Mouse (Mus musculus) midbrain, embryonic 14.5 days (tissue): ENCODE measurements around the gene Folr1. TPM values are rescaled to one million over a fixed set of nuclear protein-coding genes. Genes with fewer than 3 reads are reported as not detected.

Experiments
- ATAC-seq: fragments of 200-750 bp; cut with Nextera tagmentation; 2 replicates; pipeline ENCODE4 v1.8.0; 2017; ENCODE audit warnings: moderate number of reproducible peaks, moderate library complexity; ENCODE audit not compliant: low FRiP score, low TSS enrichment
- DNase-seq: peaks from one replicate; pipeline ENCODE4 v3.0.0-alpha.2; 2015
- H3K27ac ChIP-seq: fragments of 300-500 bp; sonication (generic); replicated peaks from 2 replicates; pipeline ENCODE4 v1.5.1; 2014; ENCODE audit warnings: mild to moderate bottlenecking, low read depth, low read length, moderate library complexity
- H3K27me3 ChIP-seq: fragments of 300-500 bp; sonication (generic); 2 replicates; pipeline ENCODE4 v1.6.1; 2014; ENCODE audit warnings: low read length, control low read depth, mixed read lengths; ENCODE audit not compliant: control insufficient read depth, insufficient read depth
- H3K36me3 ChIP-seq: fragments of 300-500 bp; sonication (generic); 2 replicates; pipeline ENCODE4 v1.6.1; 2014; ENCODE audit warnings: low read length, control low read depth; ENCODE audit not compliant: control insufficient read depth, insufficient read depth
- H3K4me1 ChIP-seq: fragments of 300-500 bp; sonication (generic); 2 replicates; pipeline ENCODE4 v1.6.1; 2014; ENCODE audit warnings: mild to moderate bottlenecking, antibody characterized with exemption, low read length, control low read depth; ENCODE audit not compliant: control insufficient read depth, insufficient read depth
- H3K4me2 ChIP-seq: fragments of 300-500 bp; sonication (generic); 2 replicates; pipeline ENCODE4 v1.6.1; 2014; ENCODE audit warnings: mild to moderate bottlenecking, low read length, moderate library complexity
- H3K4me3 ChIP-seq: fragments of 300-500 bp; sonication (generic); replicated peaks from 2 replicates; pipeline ENCODE4 v1.5.1; 2014; ENCODE audit warnings: low read depth, low read length
- H3K9ac ChIP-seq: fragments of 300-500 bp; sonication (generic); replicated peaks from 2 replicates; pipeline ENCODE4 v1.6.1; 2014; ENCODE audit warnings: mild to moderate bottlenecking, low read length, moderate library complexity
- H3K9me3 ChIP-seq: fragments of 300-500 bp; sonication (generic); 2 replicates; pipeline ENCODE4 v1.6.1; 2016; ENCODE audit warnings: low read length, control low read depth, mixed read lengths; ENCODE audit not compliant: control insufficient read depth
- WGBS: fragments of 180-500 bp; shearing (Covaris S2); extraction: QIAGEN DNeasy Blood & Tissue Kit; methylation state at CpG from one replicate; pipeline ENCODE4 v1.1.7; 2014; 5-methylcytosine and 5-hydroxymethylcytosine counted together
- polyA plus RNA-seq: library from polyadenylated mRNA; unstranded; fragments of >200 nt; fragmentation: Nextera tagmentation; extraction: Ambion mirVana; gene quantifications from 2 replicates; pipeline ENCODE4 v1.2.1, GENCODE M21; 2014

The Folr1 gene
- polyA plus RNA-seq, 1 experiment from 2014 or later: 7.9 TPM

GRCm38 (mm10) chr7:101901969-101902368 lies 31.4 kb upstream of the Folr1 start:
- H3K4me3 ChIP-seq: no peak overlapping the region
- no peak overlapping the region for H3K27ac ChIP-seq
- no peaks in the 10 kb centered on the region for H3K27me3 ChIP-seq
- H3K9me3 ChIP-seq: no peaks in the 10 kb centered on the region
- no peak overlapping the region for H3K9ac ChIP-seq
- H3K4me1 ChIP-seq: peaks cover 13% of the 10 kb centered on the region; the same call in 1 of the 2 replicates
- 93% methylated on average over 10 of the region's 10 CpGs for WGBS
- H3K36me3 ChIP-seq: no peaks in the 10 kb centered on the region
- ATAC-seq (no peak), DNase-seq (no peak)
- no peak overlapping the region for H3K4me2 ChIP-seq

GRCm38 (mm10) chr7:101900331-101901097 lies 29.9 kb upstream of the Folr1 start:
- no peak for DNase-seq
- no peak overlapping the region for H3K4me3 ChIP-seq
- 92% methylated on average over 16 of the region's 16 CpGs for WGBS
- no peak overlapping the region for H3K27ac ChIP-seq
- ATAC-seq: no peak
- H3K27me3 ChIP-seq: no peaks in the 10 kb centered on the region
- peaks cover 5% of the 10 kb centered on the region; the same call in 1 of the 2 replicates for H3K4me1 ChIP-seq
- H3K4me2 ChIP-seq: no peak overlapping the region
- no peak overlapping the region for H3K9ac ChIP-seq
- no peaks in the 10 kb centered on the region for H3K9me3 ChIP-seq
- no peaks in the 10 kb centered on the region for H3K36me3 ChIP-seq

GRCm38 (mm10) chr7:101896104-101897066 lies 25.8 kb upstream of the Folr1 start:
- H3K4me3 ChIP-seq: peak overlapping the region; percentile 52
- peak overlapping the region; percentile 87 for H3K27ac ChIP-seq
- no peaks in the 10 kb centered on the region for H3K36me3 ChIP-seq
- DNase-seq (peak; percentile 98), ATAC-seq (peak; percentile 98)
- H3K4me2 ChIP-seq: peak overlapping the region; percentile 56
- no peaks in the 10 kb centered on the region for H3K9me3 ChIP-seq
- H3K4me1 ChIP-seq: peaks cover 4% of the 10 kb centered on the region; the same call in 1 of the 2 replicates
- H3K27me3 ChIP-seq: no peaks in the 10 kb centered on the region
- under 1% methylated on average over 57 of the region's 57 CpGs for WGBS
- peak overlapping the region; percentile 57 for H3K9ac ChIP-seq

- no peak; the same call in 1 of the 2 replicates for ATAC-seq
- peak overlapping the region; percentile 42 for H3K4me2 ChIP-seq
- no peaks in the 10 kb centered on the region for H3K9me3 ChIP-seq
- peak overlapping the region; percentile 87 for H3K27ac ChIP-seq
- peaks cover 4% of the 10 kb centered on the region; the same call in 1 of the 2 replicates for H3K4me1 ChIP-seq
- WGBS: 43% methylated on average over 9 of the region's 9 CpGs
- H3K4me3 ChIP-seq: peak overlapping the region; percentile 52
- H3K36me3 ChIP-seq: no peaks in the 10 kb centered on the region
- peak; percentile 55 for DNase-seq
- H3K27me3 ChIP-seq: no peaks in the 10 kb centered on the region
- H3K9ac ChIP-seq: peak overlapping the region; percentile 46; the same call in 1 of the 2 replicates
These were observed 25.1 kb upstream of the Folr1 start for GRCm38 (mm10) chr7:101895695-101896094.

GRCm38 (mm10) chr7:101888460-101888859 lies 17.9 kb upstream of the Folr1 start:
- Histone ChIP-seq H3K9me3 (no peaks in the 10 kb centered on the region), H3K36me3 (no peaks in the 10 kb centered on the region), H3K9ac (no peak overlapping the region), H3K27ac (no peak overlapping the region), H3K4me2 (no peak overlapping the region), H3K4me1 (no peaks in the 10 kb centered on the region), H3K4me3 (no peak overlapping the region), H3K27me3 (no peaks in the 10 kb centered on the region)
- ATAC-seq (no peak), DNase-seq (no peak)
- WGBS: 83% methylated on average over 4 of the region's 4 CpGs

GRCm38 (mm10) chr7:101886274-101886673 lies 15.7 kb upstream of the Folr1 start:
- no peak for DNase-seq
- Histone ChIP-seq H3K36me3 (no peaks in the 10 kb centered on the region), H3K4me1 (no peaks in the 10 kb centered on the region), H3K4me3 (no peak overlapping the region), H3K27me3 (no peaks in the 10 kb centered on the region), H3K27ac (no peak overlapping the region), H3K4me2 (no peak overlapping the region), H3K9ac (no peak overlapping the region), H3K9me3 (no peaks in the 10 kb centered on the region)
- WGBS: 91% methylated on average over 6 of the region's 6 CpGs
- no peak for ATAC-seq

- WGBS: 98% methylated on average over 4 of the region's 4 CpGs
These were observed 13.6 kb upstream of the Folr1 start for GRCm38 (mm10) chr7:101884160-101884559.

GRCm38 (mm10) chr7:101882413-101883154 lies 12.0 kb upstream of the Folr1 start:
- H3K9me3 ChIP-seq: no peaks in the 10 kb centered on the region
- no peaks in the 10 kb centered on the region for H3K36me3 ChIP-seq
- no peak overlapping the region for H3K4me2 ChIP-seq
- no peak for DNase-seq
- 59% methylated on average over 9 of the region's 9 CpGs for WGBS
- no peak overlapping the region for H3K4me3 ChIP-seq
- no peak overlapping the region for H3K27ac ChIP-seq
- no peaks in the 10 kb centered on the region for H3K27me3 ChIP-seq
- ATAC-seq: no peak
- H3K9ac ChIP-seq: no peak overlapping the region
- H3K4me1 ChIP-seq: no peaks in the 10 kb centered on the region

More at GRCm38 (mm10) chr7:101884160-101884559, 13.6 kb upstream of the Folr1 start:
- Histone ChIP-seq H3K4me1 (no peaks in the 10 kb centered on the region), H3K4me3 (no peak overlapping the region), H3K9ac (no peak overlapping the region), H3K27ac (no peak overlapping the region), H3K36me3 (no peaks in the 10 kb centered on the region), H3K27me3 (no peaks in the 10 kb centered on the region), H3K4me2 (no peak overlapping the region), H3K9me3 (no peaks in the 10 kb centered on the region)
- DNase-seq (no peak), ATAC-seq (no peak)
